Mouse (Mus musculus) monocyte, adult 5-6 weeks (primary cell): Measurements from ENCODE around the gene Fbxo44. TPM values are rescaled to one million over a fixed set of nuclear protein-coding genes. Genes with fewer than 3 reads are reported as not detected.
A peak's percentile ranks its signal among the peaks of the same experiment; 100 is the strongest.
"Not testable (repeated sequence)": the region's sequence is repeated elsewhere in the genome, so short reads cannot be mapped to it uniquely, and the experiment has no call there.

Experiments used
- ATAC-seq: fragments of 153-309, 156-312 bp; replicated peaks from 2 replicates; pipeline ENCODE4 v1.8.0; 2017; ENCODE audit warnings: mild to moderate bottlenecking; ENCODE audit not compliant: low TSS enrichment, insufficient number of reproducible peaks, severe bottlenecking, poor library complexity, low FRiP score
- total RNA-seq: library from RNA; stranded (forward); fragments of 200-1000, 200-491, 200-594 nt; gene quantifications from 3 replicates; pipeline ENCODE4 v1.2.3, GENCODE M21; 2017

Fbxo44 gene
- total RNA-seq, 1 experiment from 2014 or later: 3.5 TPM

GRCm38 (mm10) chr4:148140098-148141011 lies 19.9 kb downstream of the Fbxo44 start:
- ATAC-seq: peak; percentile 89

- no peak for ATAC-seq
Measured at GRCm38 (mm10) chr4:148139767-148140097, 20.6 kb downstream of the Fbxo44 start.

GRCm38 (mm10) chr4:148137503-148137902 lies 22.8 kb downstream of the Fbxo44 start:
- no peak for ATAC-seq

GRCm38 (mm10) chr4:148134988-148135387 lies 25.3 kb downstream of the Fbxo44 start:
- ATAC-seq: no peak

- ATAC-seq: no peak
Measured at GRCm38 (mm10) chr4:148131497-148132081, 28.7 kb downstream of the Fbxo44 start.

- ATAC-seq: no peak
Measured at GRCm38 (mm10) chr4:148130561-148131413, 29.5 kb downstream of the Fbxo44 start, which contains the start of gene Draxin. Gene Draxin, minus strand, starts transcription at chr4:148130698.

DNA sequence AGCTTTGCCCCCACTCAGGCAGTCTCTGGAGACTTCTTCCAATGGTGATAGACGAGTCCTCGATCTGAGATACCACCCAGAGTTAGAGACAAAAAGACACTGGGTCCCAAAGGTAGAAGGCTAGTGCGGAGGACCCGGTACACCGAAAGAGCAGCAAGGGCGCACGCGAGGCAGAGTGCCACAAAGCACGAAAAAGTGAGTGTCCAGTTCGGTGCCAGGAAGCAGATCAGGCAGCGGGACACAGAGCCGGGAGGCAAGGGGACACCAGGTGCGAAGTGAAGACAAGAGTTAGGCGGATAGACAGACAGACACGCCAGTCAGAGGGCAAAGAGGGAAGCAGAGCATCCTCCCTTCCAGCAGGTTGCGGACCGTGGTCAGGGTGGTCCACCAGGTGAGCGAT lies 30.1 kb downstream of the Fbxo44 start, which contains the start of gene Mad2l2:
Gene Mad2l2 (plus strand): TSS at position 252 of the 400 bp plus-strand sequence.
- no peak for ATAC-seq

DNA sequence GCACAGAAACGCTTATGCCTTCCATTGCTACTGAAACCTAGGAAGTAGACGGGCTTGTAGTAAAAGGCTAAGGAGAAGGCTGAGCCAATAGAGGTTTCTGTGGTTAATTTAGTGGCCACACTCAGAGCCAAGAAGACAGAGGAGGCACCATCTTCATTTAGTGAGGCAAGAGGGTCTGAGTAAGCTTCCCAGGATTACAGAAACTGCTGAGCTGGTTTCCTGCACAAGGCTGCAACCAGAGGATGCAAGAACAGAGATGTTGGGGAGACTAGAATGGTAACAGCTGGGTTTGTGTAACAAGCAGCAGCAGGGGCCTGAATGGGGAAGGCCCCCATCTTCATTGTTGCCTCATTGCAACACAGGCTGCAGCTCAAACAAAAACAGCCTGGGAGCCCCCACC lies 31.6 kb downstream of the Fbxo44 start:
- ATAC-seq: no peak

- ATAC-seq: no peak
Measured at GRCm38 (mm10) chr4:148128241-148128640, 32.0 kb downstream of the Fbxo44 start.

DNA sequence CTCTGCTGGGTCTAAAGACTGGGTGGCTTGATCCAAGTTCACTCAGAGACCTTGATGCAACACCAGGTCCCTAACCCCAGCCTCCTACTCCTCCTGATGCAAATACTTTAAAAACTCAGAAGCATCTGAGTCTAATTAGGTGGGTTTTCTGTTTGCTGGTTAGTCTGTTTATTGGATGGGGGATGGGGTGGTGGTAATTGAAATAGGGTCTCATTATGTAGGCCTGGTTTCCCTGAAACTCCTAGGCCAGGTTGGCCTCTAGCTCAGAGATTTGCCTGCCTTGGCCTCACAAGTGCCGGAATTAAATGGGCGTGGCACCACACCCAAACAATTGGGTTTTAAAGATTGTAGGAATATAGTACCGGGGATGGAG lies 37.6 kb downstream of the Fbxo44 start:
- ATAC-seq: no peak

GRCm38 (mm10) chr4:148121982-148122693 lies 38.1 kb downstream of the Fbxo44 start:
- no peak for ATAC-seq

GRCm38 (mm10) chr4:148121362-148121761 lies 38.9 kb downstream of the Fbxo44 start:
- ATAC-seq: no peak

GRCm38 (mm10) chr4:148120555-148120954 lies 39.7 kb downstream of the Fbxo44 start:
- ATAC-seq: no peak

DNA sequence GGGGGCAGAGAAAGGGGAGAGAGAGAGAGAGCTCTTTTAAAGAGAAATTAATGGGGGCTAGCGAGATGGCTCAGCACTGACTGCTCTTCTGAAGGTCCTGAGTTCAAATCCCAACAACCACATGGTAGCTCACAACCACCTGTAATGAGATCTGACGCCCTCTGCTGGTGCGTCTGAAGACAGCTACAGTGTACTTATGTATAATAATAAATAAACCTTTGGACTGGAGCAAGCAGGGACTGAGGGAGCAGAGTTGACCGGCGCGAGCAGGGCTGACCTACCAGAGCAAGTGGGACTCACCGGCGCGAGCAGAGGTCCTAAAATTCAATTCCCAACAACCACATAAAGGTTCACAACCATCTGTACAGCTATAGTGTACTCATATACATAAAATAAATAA lies 40.7 kb downstream of the Fbxo44 start:
- ATAC-seq: not testable (repeated sequence)

GRCm38 (mm10) chr4:148117392-148117791 lies 42.9 kb downstream of the Fbxo44 start:
- no peak for ATAC-seq

DNA sequence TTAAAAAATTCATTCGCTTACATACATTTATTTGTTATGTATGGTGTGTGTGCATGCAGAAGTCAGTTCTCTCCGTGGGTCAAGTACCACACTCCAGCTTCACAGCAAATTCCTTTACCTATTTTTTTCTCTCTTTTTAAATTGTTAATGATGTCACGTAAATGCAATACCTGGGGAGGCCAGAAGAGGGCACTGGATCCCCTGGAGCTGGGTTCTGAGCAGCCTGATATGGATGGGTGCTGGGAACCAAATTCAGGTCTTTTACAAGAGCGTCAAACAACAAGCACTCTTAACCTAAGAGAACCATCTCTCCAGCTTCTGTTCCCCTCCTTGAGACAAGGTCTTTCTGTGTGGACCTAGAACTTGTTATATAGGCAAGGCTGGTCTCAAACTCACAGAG lies 43.6 kb downstream of the Fbxo44 start:
- no peak for ATAC-seq

- peak; percentile 15; the same call in 1 of the 2 replicates for ATAC-seq
Measured at GRCm38 (mm10) chr4:148115467-148115866, 44.8 kb downstream of the Fbxo44 start.

GRCm38 (mm10) chr4:148114758-148115391 lies 45.4 kb downstream of the Fbxo44 start:
- peak; percentile 88 for ATAC-seq
